Mouse (Mus musculus): ENCODE results near the gene Ackr4. TPM values are rescaled to one million over a fixed set of nuclear protein-coding genes. Genes with fewer than 3 reads are reported as not detected.

Gene Ackr4
- total RNA-seq, 2 experiments from 2014 or later = 0.17 TPM; not detected in 1

DNA sequence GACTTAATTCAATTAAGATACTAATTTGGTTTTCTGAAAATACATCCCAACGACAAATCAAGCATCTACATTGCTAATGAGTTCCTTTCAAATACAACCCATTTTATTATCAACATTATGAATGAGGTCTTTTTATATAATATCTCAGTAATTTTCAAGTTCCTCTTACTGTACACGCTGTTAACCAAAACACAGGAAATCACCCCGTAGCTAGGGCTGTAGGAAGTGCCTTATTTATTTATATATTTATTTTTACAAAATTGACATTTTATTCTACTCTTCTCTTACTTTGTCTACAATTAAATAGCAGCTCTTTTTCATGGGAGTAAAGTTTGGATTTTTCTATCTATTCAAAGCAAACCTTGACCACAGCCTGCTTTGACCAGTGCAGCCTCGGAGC lies 87.0 kb downstream of the Ackr4 start:
- DNase-seq = no peak

DNA sequence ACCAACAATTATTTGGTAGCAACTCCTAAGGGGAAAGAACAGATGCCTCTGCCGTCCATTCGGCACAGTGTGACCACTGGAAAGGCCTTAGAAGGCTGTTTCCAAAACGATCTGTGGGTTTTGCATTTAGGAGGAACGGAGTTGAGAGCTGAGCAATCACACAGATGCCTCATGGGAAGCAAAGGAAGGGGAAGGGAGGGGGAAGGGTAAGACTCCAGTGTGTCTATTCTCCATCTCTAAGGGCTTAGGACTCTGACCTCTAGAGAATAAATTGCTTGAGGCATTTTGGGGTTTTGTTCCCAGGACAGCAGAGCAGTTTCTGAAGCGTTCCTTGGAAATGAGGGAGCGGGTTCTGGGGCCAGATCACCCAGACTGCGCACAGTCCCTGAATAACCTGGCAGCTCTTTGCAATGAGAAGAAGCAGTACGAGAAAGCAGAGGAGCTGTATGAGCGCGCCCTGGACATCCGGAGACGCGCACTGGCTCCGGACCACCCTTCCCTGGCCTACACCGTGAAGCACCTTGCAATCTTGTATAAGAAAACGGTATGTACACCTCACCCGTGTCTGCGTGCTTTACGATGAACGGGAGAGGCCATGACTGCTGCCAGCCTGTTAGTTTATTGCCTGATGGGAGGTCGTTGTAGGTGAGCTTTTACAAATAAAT lies 87.6 kb downstream of the Ackr4 start:
- no peak for DNase-seq

DNA sequence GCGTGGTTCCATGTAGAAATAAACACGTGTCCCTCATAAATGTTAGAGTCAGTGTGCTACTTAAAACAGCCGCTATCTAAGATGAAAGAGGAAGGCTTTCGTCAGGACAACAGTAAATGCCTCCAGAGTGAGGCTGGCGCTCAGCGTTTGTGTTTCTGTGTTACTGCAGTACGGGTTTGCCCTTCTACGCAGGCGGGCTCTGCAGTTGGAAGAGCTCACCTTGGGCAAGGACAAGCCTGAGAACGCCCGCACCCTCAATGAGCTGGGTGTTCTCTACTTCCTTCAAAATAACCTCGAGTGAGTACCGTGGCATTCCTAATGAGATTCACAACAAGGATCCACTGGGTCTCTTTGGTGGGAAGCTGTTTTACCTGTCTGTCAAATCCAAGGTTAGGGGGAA lies 88.5 kb downstream of the Ackr4 start:
- no peak for DNase-seq

DNA sequence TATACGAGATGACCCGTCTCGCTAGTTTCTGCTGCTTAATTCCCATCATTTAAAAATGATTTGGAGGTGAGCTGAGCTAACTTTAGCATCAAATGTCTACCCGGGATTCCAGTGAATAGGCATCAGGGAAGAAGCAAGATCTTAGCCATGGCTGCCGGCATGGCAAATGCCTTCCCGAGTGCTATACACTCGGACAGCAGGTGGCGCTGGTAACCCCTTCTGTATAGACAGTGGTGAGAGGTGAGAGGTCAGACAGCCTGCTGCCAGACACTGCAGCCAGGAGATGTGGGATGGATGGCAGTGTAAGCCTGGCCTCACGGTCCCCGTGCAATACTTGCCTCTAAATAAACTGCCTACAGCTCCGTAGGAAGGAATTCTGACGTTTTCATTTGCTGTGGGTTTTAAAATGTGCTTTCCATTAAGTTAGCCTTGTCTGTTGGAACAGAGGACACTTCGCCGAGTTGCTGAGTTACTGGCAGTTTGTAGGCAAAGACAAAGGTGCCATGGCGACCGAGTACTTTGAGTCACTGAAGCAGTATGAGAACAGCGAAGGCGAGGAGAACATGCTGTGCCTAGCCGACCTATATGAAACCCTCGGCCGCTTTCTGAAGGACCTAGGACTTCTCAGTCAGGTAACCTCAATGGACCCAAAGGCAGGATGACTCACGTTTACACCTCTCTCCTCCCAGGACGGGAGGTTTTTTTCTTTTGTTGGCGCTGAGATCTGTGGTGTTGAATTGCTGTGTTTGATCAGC lies 91.3 kb downstream of the Ackr4 start:
- peak; percentile 83 to 86 for DNase-seq

DNA sequence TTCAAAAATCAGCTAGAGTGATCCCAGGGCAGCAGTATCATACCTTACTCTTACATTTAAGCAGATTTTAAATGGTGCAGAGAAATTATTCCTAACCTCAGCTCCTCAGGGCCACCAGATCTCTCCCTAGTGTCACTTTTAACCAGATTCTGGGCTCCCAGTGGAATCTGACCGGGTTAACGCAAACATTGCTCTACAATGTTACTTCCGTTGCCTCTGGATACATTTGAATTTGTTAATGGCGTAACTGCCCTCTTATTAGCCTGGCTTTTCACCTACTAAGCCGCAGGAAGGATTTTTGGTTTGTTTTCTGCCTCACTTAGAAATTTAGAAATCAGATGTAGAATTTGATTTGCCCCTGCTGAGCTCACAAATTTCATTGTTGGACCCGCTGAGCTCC lies 92.0 kb downstream of the Ackr4 start:
- DNase-seq = no peak

DNA sequence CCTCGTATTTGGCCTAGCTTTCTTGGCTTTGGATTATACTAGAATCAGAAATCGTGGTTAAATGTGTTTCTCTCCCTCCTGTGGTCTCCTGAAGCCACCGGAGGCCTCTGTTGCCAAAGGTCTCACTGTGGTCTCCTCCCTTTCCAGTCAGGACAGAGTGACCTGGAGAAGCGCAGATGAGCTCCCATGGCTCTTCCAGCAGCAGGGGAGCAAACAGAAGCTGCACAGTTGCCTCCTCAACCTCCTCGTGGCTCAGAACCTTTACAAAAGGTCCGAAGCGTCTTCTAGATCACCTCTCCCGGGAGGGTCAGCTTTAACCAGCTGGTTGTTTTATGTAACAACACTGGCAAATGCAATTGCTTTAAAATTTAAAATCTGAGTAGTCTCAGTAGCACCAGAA lies 92.5 kb downstream of the Ackr4 start:
- DNase-seq = no peak

Other genes starting within 250 kb of the Ackr4 start
- 1 to 10 TPM; 2.3 to 3.3 TPM for gene Nphp3, start 124.4 kb downstream of the Ackr4 start, total RNA-seq (2021)
- not detected for gene Gm28305, start 86.3 kb downstream of the Ackr4 start, total RNA-seq (2021)
- gene Uba5, start 63.8 kb downstream of the Ackr4 start, total RNA-seq (2021) = 10 to 100 TPM; 46.1 to 46.9 TPM
- 10 to 100 TPM; 59.7 to 85.9 TPM for gene Acad11, start 63.6 kb downstream of the Ackr4 start, total RNA-seq (2021)
- gene Dnajc13, start 136.0 kb upstream of the Ackr4 start, total RNA-seq (2021) = 10 to 100 TPM; 43.0 to 46.9 TPM
- gene Acpp, start 210.8 kb upstream of the Ackr4 start, total RNA-seq (2021) = 10 to 100 TPM in 1 of 2 experiments, under 1 TPM in 1; 0.13 to 29.3 TPM

Data from adrenal gland, postnatal 36 days (tissue).